Mouse (Mus musculus) neural tube, embryonic 15.5 days (tissue): ENCODE results near the gene Trib2. TPM values are rescaled to one million over a fixed set of nuclear protein-coding genes. Genes with fewer than 3 reads are reported as not detected.

Experiments used
- ATAC-seq: fragments of 200-750 bp; cut with Nextera tagmentation; 2 replicates; pipeline ENCODE4 v1.8.0; 2017; ENCODE audit warnings: mild to moderate bottlenecking, moderate TSS enrichment, moderate library complexity; ENCODE audit not compliant: low FRiP score
- H3K27ac ChIP-seq: fragments of 300-500 bp; sonication (generic); replicated peaks from 2 replicates; pipeline ENCODE4 v1.5.1; 2015; ENCODE audit warnings: mild to moderate bottlenecking, inconsistent platforms
- H3K27me3 ChIP-seq: fragments of 300-500 bp; sonication (generic); replicated peaks from 2 replicates; pipeline ENCODE4 v1.6.1; 2015; ENCODE audit warnings: inconsistent platforms
- H3K36me3 ChIP-seq: fragments of 300-500 bp; sonication (generic); 2 replicates; pipeline ENCODE4 v1.6.1; 2015; ENCODE audit warnings: inconsistent platforms
- H3K4me1 ChIP-seq: fragments of 300-500 bp; sonication (generic); 2 replicates; pipeline ENCODE4 v1.6.1; 2015; ENCODE audit warnings: inconsistent platforms
- H3K4me2 ChIP-seq: fragments of 300-500 bp; sonication (generic); 2 replicates; pipeline ENCODE4 v1.6.1; 2015; ENCODE audit warnings: inconsistent platforms, mild to moderate bottlenecking, moderate library complexity
- H3K4me3 ChIP-seq: fragments of 300-500 bp; sonication (generic); replicated peaks from 2 replicates; pipeline ENCODE4 v1.5.1; 2015; ENCODE audit warnings: mild to moderate bottlenecking, inconsistent platforms
- H3K9ac ChIP-seq: fragments of 300-500 bp; sonication (generic); replicated peaks from 2 replicates; pipeline ENCODE4 v1.6.1; 2015; ENCODE audit warnings: mild to moderate bottlenecking, inconsistent platforms
- H3K9me3 ChIP-seq: fragments of 300-500 bp; sonication (generic); replicated peaks from 2 replicates; pipeline ENCODE4 v1.6.1; 2016; ENCODE audit warnings: inconsistent platforms
- WGBS: fragments of 180-500 bp; shearing (Covaris S2); methylation state at CpG from one replicate; pipeline ENCODE4 v1.1.7; 2015; ENCODE audit warnings: mixed read lengths; 5-methylcytosine and 5-hydroxymethylcytosine counted together
- polyA plus RNA-seq: library from polyadenylated mRNA; unstranded; fragments of >200 nt; fragmentation: Nextera tagmentation; extraction: Ambion mirVana; gene quantifications from 2 replicates; pipeline ENCODE4 v1.2.1, GENCODE M21; 2015

The Trib2 gene
- polyA plus RNA-seq, 1 experiment from 2014 or later = 134 TPM

GRCm38 (mm10) chr12:15832674-15833052 is 15.9 kb upstream of the Trib2 start:
- ATAC-seq = no peak
- Histone ChIP-seq H3K9me3 (no peaks in the 10 kb centered on the region), H3K4me2 (no peak overlapping the region), H3K27ac (no peak overlapping the region), H3K4me3 (no peak overlapping the region), H3K27me3 (no peaks in the 10 kb centered on the region), H3K9ac (no peak overlapping the region), H3K4me1 (no peaks in the 10 kb centered on the region), H3K36me3 (no peaks in the 10 kb centered on the region)
- WGBS = 89% methylated on average over 7 of the region's 7 CpGs

- ATAC-seq = no peak
- Histone ChIP-seq H3K36me3 (no peaks in the 10 kb centered on the region), H3K4me1 (no peaks in the 10 kb centered on the region), H3K4me2 (no peak overlapping the region), H3K27ac (no peak overlapping the region), H3K27me3 (no peaks in the 10 kb centered on the region), H3K9me3 (no peaks in the 10 kb centered on the region), H3K9ac (no peak overlapping the region), H3K4me3 (no peak overlapping the region)
- 84% methylated on average over 3 of the region's 3 CpGs for WGBS
These were observed 15.4 kb upstream of the Trib2 start for GRCm38 (mm10) chr12:15831941-15832673.

- WGBS = 94% methylated on average over 3 of the region's 3 CpGs
These were observed 14.0 kb upstream of the Trib2 start for GRCm38 (mm10) chr12:15830750-15831149.

DNA sequence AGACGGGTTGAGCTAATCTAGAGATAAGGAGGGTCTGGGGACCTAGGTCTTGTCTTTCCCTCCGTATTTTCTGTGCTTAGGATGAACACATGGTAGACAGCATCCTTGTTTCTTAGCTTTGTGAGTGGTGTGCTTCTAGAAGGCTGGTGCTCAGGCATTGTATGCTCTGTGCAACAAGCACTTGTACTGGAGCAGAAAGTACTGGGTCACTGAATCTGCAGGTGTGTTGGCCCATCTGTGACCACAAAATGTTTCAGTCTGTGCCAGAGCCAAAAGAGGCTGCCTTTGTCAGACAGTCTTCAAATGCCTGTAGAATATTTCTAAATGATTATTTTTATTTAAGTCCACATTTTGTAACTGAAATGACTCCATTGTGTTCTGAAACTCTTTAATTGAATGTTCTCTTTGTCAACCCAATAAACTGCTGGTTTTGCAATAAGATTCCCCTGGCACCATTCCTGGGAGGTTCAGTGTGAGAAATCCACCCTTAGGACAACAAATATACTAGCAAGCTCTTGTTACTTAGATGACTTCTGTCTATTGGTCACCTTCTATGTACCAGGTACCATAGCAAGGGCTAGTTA is 12.2 kb upstream of the Trib2 start:
- Histone ChIP-seq H3K27me3 (no peaks in the 10 kb centered on the region), H3K4me1 (no peaks in the 10 kb centered on the region), H3K4me2 (no peak overlapping the region), H3K4me3 (no peak overlapping the region), H3K36me3 (no peaks in the 10 kb centered on the region), H3K9me3 (no peaks in the 10 kb centered on the region), H3K9ac (no peak overlapping the region), H3K27ac (no peak overlapping the region)
- no peak for ATAC-seq
- 76% methylated on average over 2 of the region's 2 CpGs for WGBS

More at GRCm38 (mm10) chr12:15830750-15831149, 14.0 kb upstream of the Trib2 start:
- Histone ChIP-seq H3K9me3 (no peaks in the 10 kb centered on the region), H3K27me3 (no peaks in the 10 kb centered on the region), H3K27ac (no peak overlapping the region), H3K9ac (no peak overlapping the region), H3K36me3 (no peaks in the 10 kb centered on the region), H3K4me3 (no peak overlapping the region), H3K4me1 (no peaks in the 10 kb centered on the region), H3K4me2 (no peak overlapping the region)
- no peak for ATAC-seq

DNA sequence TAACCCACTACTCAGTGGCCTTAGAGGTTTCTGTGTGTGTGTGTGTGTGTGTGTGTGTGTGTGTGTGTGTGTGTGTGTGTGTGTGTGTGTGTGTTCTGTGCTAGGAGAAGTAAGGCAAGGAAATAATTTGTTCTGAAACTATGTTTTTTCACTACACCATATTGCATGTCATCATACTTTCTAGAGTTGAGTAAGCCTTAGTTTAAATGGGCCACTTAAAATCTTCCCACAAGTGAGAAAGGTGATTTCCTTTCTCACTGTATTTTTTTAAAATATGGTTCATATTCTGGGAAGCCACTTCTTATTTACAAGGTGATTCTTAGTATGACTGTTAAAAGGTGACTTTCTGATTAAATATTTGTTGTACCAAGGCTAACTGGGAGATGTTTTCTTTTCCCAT is 4.3 kb upstream of the Trib2 start:
- Histone ChIP-seq H3K9me3 (no peaks in the 10 kb centered on the region), H3K4me3 (no peak overlapping the region), H3K4me2 (no peak overlapping the region), H3K27ac (no peak overlapping the region), H3K36me3 (no peaks in the 10 kb centered on the region), H3K27me3 (no peaks in the 10 kb centered on the region), H3K9ac (no peak overlapping the region), H3K4me1 (peaks cover 7% of the 10 kb centered on the region)
- no peak for ATAC-seq

DNA sequence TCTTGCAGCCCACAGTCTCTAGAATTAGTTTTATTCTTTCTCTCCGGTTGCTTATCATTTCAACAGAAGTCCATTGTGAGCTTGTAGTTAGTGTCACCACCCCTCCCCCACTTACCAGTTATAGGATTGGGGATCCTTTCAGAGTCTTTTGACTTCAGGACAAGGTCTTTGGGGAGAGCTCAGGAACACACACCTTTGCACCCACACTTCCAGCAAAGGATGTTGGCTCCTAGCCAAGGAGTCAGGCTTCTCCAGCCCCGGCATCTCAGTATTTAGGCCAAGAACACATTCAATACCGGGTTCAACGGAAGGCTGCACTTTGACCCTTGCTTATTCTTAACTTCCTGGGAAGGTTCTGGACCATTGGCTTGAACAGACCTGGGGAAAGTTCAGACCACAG is 643 bp upstream of the Trib2 start:
- H3K36me3 ChIP-seq = no peaks in the 10 kb centered on the region
- no peaks in the 10 kb centered on the region for H3K27me3 ChIP-seq
- H3K4me1 ChIP-seq = peaks cover 7% of the 10 kb centered on the region
- no peaks in the 10 kb centered on the region for H3K9me3 ChIP-seq
- peak overlapping the region; percentile 100 for H3K9ac ChIP-seq
- WGBS = 28% methylated on average over 4 of the region's 4 CpGs
- H3K27ac ChIP-seq = peak overlapping the region; percentile 97
- peak overlapping the region; percentile 67 for H3K4me2 ChIP-seq
- peak overlapping the region; percentile 87 for H3K4me3 ChIP-seq
- no peak for ATAC-seq

GRCm38 (mm10) chr12:15816254-15816605 is 492 bp downstream of the Trib2 start:
- H3K27ac ChIP-seq = peak overlapping the region; percentile 97
- H3K9me3 ChIP-seq = no peaks in the 10 kb centered on the region
- WGBS = under 1% methylated on average over 23 of the region's 23 CpGs
- no peaks in the 10 kb centered on the region for H3K27me3 ChIP-seq
- H3K4me1 ChIP-seq = peaks cover 15% of the 10 kb centered on the region
- peak overlapping the region; percentile 87 for H3K4me3 ChIP-seq
- H3K4me2 ChIP-seq = peak overlapping the region; percentile 67
- H3K9ac ChIP-seq = peak overlapping the region; percentile 100
- peak; percentile 46 for ATAC-seq
- H3K36me3 ChIP-seq = no peaks in the 10 kb centered on the region

GRCm38 (mm10) chr12:15815576-15816253 is 1.0 kb downstream of the Trib2 start:
- peak; percentile 62 for ATAC-seq
- peak overlapping the region; percentile 87 for H3K4me3 ChIP-seq
- H3K4me1 ChIP-seq = peaks cover 20% of the 10 kb centered on the region
- 0% methylated on average over 49 of the region's 49 CpGs for WGBS
- peak overlapping the region; percentile 67 for H3K4me2 ChIP-seq
- no peaks in the 10 kb centered on the region for H3K36me3 ChIP-seq
- H3K27ac ChIP-seq = peak overlapping the region; percentile 97
- no peaks in the 10 kb centered on the region for H3K27me3 ChIP-seq
- H3K9ac ChIP-seq = peak overlapping the region; percentile 100
- H3K9me3 ChIP-seq = no peaks in the 10 kb centered on the region

- peak overlapping the region; percentile 97 for H3K27ac ChIP-seq
- no peaks in the 10 kb centered on the region for H3K36me3 ChIP-seq
- H3K4me3 ChIP-seq = peak overlapping the region; percentile 87
- peak overlapping the region; percentile 67 for H3K4me2 ChIP-seq
- WGBS = under 1% methylated on average over 23 of the region's 23 CpGs
- peaks cover 25% of the 10 kb centered on the region for H3K4me1 ChIP-seq
- H3K9me3 ChIP-seq = no peaks in the 10 kb centered on the region
- H3K27me3 ChIP-seq = no peaks in the 10 kb centered on the region
- H3K9ac ChIP-seq = peak overlapping the region; percentile 100
- peak; percentile 7; the same call in 1 of the 2 replicates for ATAC-seq
These were observed 1.5 kb downstream of the Trib2 start for GRCm38 (mm10) chr12:15815170-15815575.

DNA sequence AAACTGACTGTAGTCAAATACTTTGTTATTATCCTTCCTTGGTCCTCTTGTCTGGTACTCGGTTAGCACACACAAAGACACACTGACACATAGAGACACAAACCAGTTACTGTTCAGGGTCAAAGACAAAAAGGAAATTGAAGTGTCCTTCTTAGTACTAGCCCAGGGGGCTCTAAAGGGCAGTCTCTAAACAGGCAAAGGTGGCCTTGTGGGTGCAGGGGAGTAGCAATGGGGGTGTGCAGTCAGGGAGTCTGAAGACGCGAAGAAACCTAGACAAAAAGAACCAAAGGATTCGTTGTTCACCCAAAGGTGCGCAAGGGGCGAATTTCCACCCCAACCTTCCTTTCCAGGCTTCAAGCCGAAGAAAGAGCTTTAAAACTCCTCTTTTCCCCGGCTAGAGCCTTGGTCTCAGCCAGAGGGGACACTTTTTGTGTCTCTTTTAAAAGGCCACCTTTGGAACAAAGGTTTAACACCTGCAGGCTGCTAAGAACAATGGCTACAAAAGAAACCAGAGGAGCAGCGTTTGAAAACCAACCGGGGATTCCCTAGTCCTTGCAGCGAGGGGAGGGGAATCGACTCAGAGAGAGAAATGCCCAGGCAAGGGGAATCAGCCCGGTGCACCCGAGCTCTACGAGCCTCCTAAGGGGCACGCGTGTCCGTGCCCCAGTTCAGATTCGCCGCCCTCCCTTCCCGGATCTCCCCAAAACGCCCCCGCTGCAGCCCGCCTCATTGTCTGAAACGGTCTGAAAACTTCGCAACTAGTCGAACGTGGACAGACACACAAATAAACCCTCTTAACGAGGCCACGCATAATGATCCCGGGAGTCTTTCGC is 2.3 kb downstream of the Trib2 start:
- H3K36me3 ChIP-seq = no peaks in the 10 kb centered on the region
- peak overlapping the region; percentile 87 for H3K4me3 ChIP-seq
- 0% methylated on average over 32 of the region's 32 CpGs for WGBS
- no peaks in the 10 kb centered on the region for H3K9me3 ChIP-seq
- H3K27ac ChIP-seq = peak overlapping the region; percentile 97
- peaks cover 32% of the 10 kb centered on the region for H3K4me1 ChIP-seq
- no peak for ATAC-seq
- peak overlapping the region; percentile 100 for H3K9ac ChIP-seq
- no peaks in the 10 kb centered on the region for H3K27me3 ChIP-seq
- H3K4me2 ChIP-seq = peak overlapping the region; percentile 67

GRCm38 (mm10) chr12:15813819-15814165 is 2.9 kb downstream of the Trib2 start:
- Histone ChIP-seq H3K9me3 (no peaks in the 10 kb centered on the region), H3K4me3 (peak overlapping the region; percentile 87), H3K36me3 (no peaks in the 10 kb centered on the region), H3K4me1 (peaks cover 34% of the 10 kb centered on the region), H3K4me2 (peak overlapping the region; percentile 67), H3K9ac (peak overlapping the region; percentile 100), H3K27me3 (no peaks in the 10 kb centered on the region), H3K27ac (peak overlapping the region; percentile 97)
- 2% methylated on average over 5 of the region's 5 CpGs for WGBS
- ATAC-seq = no peak
